Mouse (Mus musculus): Measurements from ENCODE around the gene Armc6.
"Not testable (repeated sequence)": the region's sequence is repeated elsewhere in the genome, so short reads cannot be mapped to it uniquely, and the experiment has no call there.

The Armc6 gene

GRCm38 (mm10) chr8:70230837-70231236, 3.4 kb downstream of the Armc6 start:
- DNase-seq (ENCODE audit: low spot score in 2 of 2) = no peak

- no peak for DNase-seq (ENCODE audit: low spot score in 2 of 2)
Measured at GRCm38 (mm10) chr8:70227997-70228396, 6.3 kb downstream of the Armc6 start.

- DNase-seq (ENCODE audit: low spot score in 2 of 2) = peak in 1 of 2 experiments; percentile 38
Measured at GRCm38 (mm10) chr8:70223341-70223740, 10.9 kb downstream of the Armc6 start.

- no peak for DNase-seq (ENCODE audit: low spot score in 2 of 2)
Measured at GRCm38 (mm10) chr8:70222041-70222440, 12.2 kb downstream of the Armc6 start.

- no peak for DNase-seq (ENCODE audit: low spot score in 2 of 2)
Measured at GRCm38 (mm10) chr8:70220911-70221310, 13.4 kb downstream of the Armc6 start.

GRCm38 (mm10) chr8:70220236-70220840, 13.9 kb downstream of the Armc6 start:
- no peak for DNase-seq (ENCODE audit: low spot score in 2 of 2)

GRCm38 (mm10) chr8:70219107-70219684, 15.1 kb downstream of the Armc6 start:
- no peak for DNase-seq (ENCODE audit: low spot score in 2 of 2)

- DNase-seq (ENCODE audit: low spot score in 2 of 2) = no peak
Measured at GRCm38 (mm10) chr8:70217441-70217840, 16.8 kb downstream of the Armc6 start.

GRCm38 (mm10) chr8:70216566-70216965, 17.7 kb downstream of the Armc6 start:
- peak; percentile 56 to 68 for DNase-seq (ENCODE audit: low spot score in 2 of 2)

- not testable (repeated sequence) for DNase-seq (ENCODE audit: low spot score in 2 of 2)
Measured at GRCm38 (mm10) chr8:70216161-70216560, 18.1 kb downstream of the Armc6 start.

- no peak for DNase-seq (ENCODE audit: low spot score in 2 of 2)
Measured at GRCm38 (mm10) chr8:70215092-70215491, 19.2 kb downstream of the Armc6 start.

GRCm38 (mm10) chr8:70214411-70214810, 19.9 kb downstream of the Armc6 start:
- DNase-seq (ENCODE audit: low spot score in 2 of 2) = no peak

GRCm38 (mm10) chr8:70212112-70213055, 21.9 kb downstream of the Armc6 start, which contains the start of gene Slc25a42:
Slc25a42 (minus strand) TSS chr8:70212305.
- peak; percentile 98 to 99 for DNase-seq (ENCODE audit: low spot score in 2 of 2)

GRCm38 (mm10) chr8:70211726-70212111, 22.5 kb downstream of the Armc6 start:
- DNase-seq (ENCODE audit: low spot score in 2 of 2) = peak; percentile 43 to 53

- DNase-seq (ENCODE audit: low spot score in 2 of 2) = no peak
Measured at GRCm38 (mm10) chr8:70211275-70211674, 23.0 kb downstream of the Armc6 start.

GRCm38 (mm10) chr8:70210538-70210937, 23.7 kb downstream of the Armc6 start:
- DNase-seq (ENCODE audit: low spot score in 2 of 2) = peak; percentile 41 to 53

GRCm38 (mm10) chr8:70208130-70208529, 26.1 kb downstream of the Armc6 start:
- no peak for DNase-seq (ENCODE audit: low spot score in 2 of 2)

GRCm38 (mm10) chr8:70204757-70205156, 29.5 kb downstream of the Armc6 start:
- DNase-seq (ENCODE audit: low spot score in 2 of 2) = no peak

- DNase-seq (ENCODE audit: low spot score in 2 of 2) = no peak
Measured at GRCm38 (mm10) chr8:70203072-70203471, 31.2 kb downstream of the Armc6 start.

- no peak for DNase-seq (ENCODE audit: low spot score in 2 of 2)
Measured at GRCm38 (mm10) chr8:70201417-70201816, 32.8 kb downstream of the Armc6 start.

- DNase-seq (ENCODE audit: low spot score in 2 of 2) = peak; percentile 48 to 54
Measured at GRCm38 (mm10) chr8:70200098-70200681, 34.1 kb downstream of the Armc6 start.

GRCm38 (mm10) chr8:70197603-70198002, 36.7 kb downstream of the Armc6 start:
- DNase-seq (ENCODE audit: low spot score in 2 of 2) = no peak

Data from right cerebral cortex, adult 2 months (tissue).